Mouse (Mus musculus) liver, adult 2 months (tissue): ENCODE data around the gene Hoxa3.

Experiments
- CTCF ChIP-seq: fragments of 200-500 bp; IDR thresholded peaks from 2 replicates; pipeline ENCODE4 v1.5.1; 2011; ENCODE audit warnings: low read depth, low read length, control low read depth
- POLR2A ChIP-seq: fragments of 200-500 bp; IDR thresholded peaks from 2 replicates; pipeline ENCODE4 v1.6.1; 2011; ENCODE audit warnings: low read length, control low read depth; ENCODE audit not compliant: insufficient read depth; ENCODE audit errors: extremely low read depth

DNA sequence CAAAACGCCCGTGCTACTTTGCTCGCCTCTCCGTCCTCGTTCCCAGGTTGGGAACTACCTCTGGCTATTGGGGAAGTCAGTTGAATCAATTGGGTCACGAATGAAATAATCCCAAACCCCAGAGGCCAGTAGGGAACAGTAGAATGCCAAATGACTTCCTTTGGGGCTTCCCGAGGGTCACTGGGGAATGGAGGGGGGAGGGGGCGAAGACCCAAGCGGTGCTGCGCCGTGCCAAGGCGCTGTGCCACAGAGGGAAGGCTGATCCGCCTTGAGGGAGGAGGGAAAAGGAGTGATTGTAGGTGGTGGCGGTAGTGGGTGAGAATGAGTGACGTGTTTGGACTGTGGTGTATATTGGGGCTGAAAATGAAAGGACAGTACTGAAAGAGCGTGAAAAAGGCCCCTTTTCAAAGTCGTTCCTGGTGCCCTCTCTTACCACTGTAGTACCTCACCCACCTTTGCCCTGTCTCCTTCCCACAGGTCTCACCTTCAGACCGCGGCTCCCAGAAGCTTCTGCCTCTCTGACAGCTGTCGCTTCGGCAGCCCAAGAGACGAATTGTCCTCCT, 499 bp downstream of the Hoxa3 start:
- no peak for TF ChIP-seq POLR2A
- TF ChIP-seq CTCF, result no peak
